Mouse (Mus musculus) kidney, postnatal 0 days (tissue): ENCODE data around the gene Mybpc1. TPM values are rescaled to one million over a fixed set of nuclear protein-coding genes. Genes with fewer than 3 reads are reported as not detected.
"Not testable (repeated sequence)": the region's sequence is repeated elsewhere in the genome, so short reads cannot be mapped to it uniquely, and the experiment has no call there.

Experiments used
- ATAC-seq: fragments of 200-750 bp; cut with Nextera tagmentation; replicated peaks from 2 replicates; pipeline ENCODE4 v1.8.0; 2017; ENCODE audit warnings: low read depth, moderate number of reproducible peaks, moderate TSS enrichment, moderate library complexity; ENCODE audit not compliant: low FRiP score
- DNase-seq: peaks from one replicate; pipeline ENCODE4 v3.0.0-alpha.2; 2016; ENCODE audit warnings: low spot score
- H3K27ac ChIP-seq: fragments of 300-500 bp; sonication (generic); 2 replicates; pipeline ENCODE4 v1.5.1; 2014; ENCODE audit warnings: mild to moderate bottlenecking
- H3K27me3 ChIP-seq: fragments of 300-500 bp; sonication (generic); 2 replicates; pipeline ENCODE4 v1.6.1; 2014; ENCODE audit warnings: low read length, mixed read lengths; ENCODE audit not compliant: insufficient read depth
- H3K36me3 ChIP-seq: fragments of 300-500 bp; sonication (generic); 2 replicates; pipeline ENCODE4 v1.6.1; 2014; ENCODE audit warnings: low read length, mixed read lengths; ENCODE audit not compliant: insufficient read depth
- H3K4me1 ChIP-seq: fragments of 300-500 bp; sonication (generic); replicated peaks from 2 replicates; pipeline ENCODE4 v1.6.1; 2014; ENCODE audit warnings: antibody characterized with exemption, low read length, mixed read lengths; ENCODE audit not compliant: insufficient read depth
- H3K4me2 ChIP-seq: fragments of 300-500 bp; sonication (generic); 2 replicates; pipeline ENCODE4 v1.6.1; 2014; ENCODE audit warnings: mild to moderate bottlenecking, low read length, moderate library complexity, mixed read lengths
- H3K4me3 ChIP-seq: fragments of 300-500 bp; sonication (generic); replicated peaks from 2 replicates; pipeline ENCODE4 v1.5.1; 2014; ENCODE audit warnings: low read depth, low read length
- H3K9ac ChIP-seq: fragments of 300-500 bp; sonication (generic); 2 replicates; pipeline ENCODE4 v1.6.1; 2014; ENCODE audit warnings: low read depth, low read length
- H3K9me3 ChIP-seq: fragments of 300-500 bp; sonication (generic); replicated peaks from 2 replicates; pipeline ENCODE4 v1.6.1; 2016; ENCODE audit warnings: low read length, inconsistent platforms, mixed read lengths
- CTCF ChIP-seq: IDR thresholded peaks from 2 replicates; pipeline ENCODE4 v1.5.1; 2016; ENCODE audit warnings: antibody characterized with exemption, low read depth, mild to moderate bottlenecking, moderate library complexity
- WGBS: fragments of 180-500 bp; shearing (Covaris S2); extraction: QIAGEN DNeasy Blood & Tissue Kit; methylation state at CpG from one replicate; pipeline ENCODE4 v1.1.7; 2014; 5-methylcytosine and 5-hydroxymethylcytosine counted together
- polyA plus RNA-seq: library from polyadenylated mRNA; unstranded; fragments of >200 nt; fragmentation: Nextera tagmentation; extraction: Ambion mirVana; gene quantifications from 2 replicates; pipeline ENCODE4 v1.2.1, GENCODE M21; 2015

Mybpc1 gene
- polyA plus RNA-seq, 1 experiment from 2014 or later = 1.2 TPM

GRCm38 (mm10) chr10:88524016-88524415 lies 80.9 kb downstream of the Mybpc1 start:
- Histone ChIP-seq H3K36me3 (no peaks in the 10 kb centered on the region), H3K27me3 (no peaks in the 10 kb centered on the region), H3K9me3 (no peaks in the 10 kb centered on the region), H3K4me2 (no peak overlapping the region), H3K4me3 (no peak overlapping the region), H3K4me1 (no peaks in the 10 kb centered on the region), H3K27ac (no peak overlapping the region), H3K9ac (no peak overlapping the region)
- no peak for TF ChIP-seq CTCF
- no peak for ATAC-seq
- WGBS = 70% methylated on average over 2 of the region's 2 CpGs
- no peak for DNase-seq

GRCm38 (mm10) chr10:88523212-88523611 lies 81.7 kb downstream of the Mybpc1 start:
- H3K4me1 ChIP-seq = no peaks in the 10 kb centered on the region
- H3K4me2 ChIP-seq = no peak overlapping the region
- 84% methylated on average over 1 of the region's 1 CpGs for WGBS
- no peak for TF ChIP-seq CTCF
- H3K4me3 ChIP-seq = no peak overlapping the region
- no peaks in the 10 kb centered on the region for H3K36me3 ChIP-seq
- ATAC-seq = no peak
- no peak overlapping the region for H3K9ac ChIP-seq
- H3K27me3 ChIP-seq = no peaks in the 10 kb centered on the region
- H3K9me3 ChIP-seq = no peaks in the 10 kb centered on the region
- no peak for DNase-seq
- no peak overlapping the region for H3K27ac ChIP-seq

- H3K9me3 ChIP-seq = no peaks in the 10 kb centered on the region
- H3K27me3 ChIP-seq = no peaks in the 10 kb centered on the region
- DNase-seq (no peak), ATAC-seq (no peak)
- no peak overlapping the region for H3K4me2 ChIP-seq
- no peak for TF ChIP-seq CTCF
- H3K36me3 ChIP-seq = no peaks in the 10 kb centered on the region
- no peak overlapping the region for H3K9ac ChIP-seq
- no peaks in the 10 kb centered on the region for H3K4me1 ChIP-seq
- 89% methylated on average over 8 of the region's 8 CpGs for WGBS
- H3K4me3 ChIP-seq = no peak overlapping the region
- no peak overlapping the region for H3K27ac ChIP-seq
These were observed 82.2 kb downstream of the Mybpc1 start for GRCm38 (mm10) chr10:88522795-88523194.

GRCm38 (mm10) chr10:88515049-88515448 lies 89.9 kb downstream of the Mybpc1 start:
- not testable (repeated sequence) for ATAC-seq, H3K27me3 ChIP-seq
- WGBS = 83% methylated on average over 4 of the region's 7 CpGs

DNA sequence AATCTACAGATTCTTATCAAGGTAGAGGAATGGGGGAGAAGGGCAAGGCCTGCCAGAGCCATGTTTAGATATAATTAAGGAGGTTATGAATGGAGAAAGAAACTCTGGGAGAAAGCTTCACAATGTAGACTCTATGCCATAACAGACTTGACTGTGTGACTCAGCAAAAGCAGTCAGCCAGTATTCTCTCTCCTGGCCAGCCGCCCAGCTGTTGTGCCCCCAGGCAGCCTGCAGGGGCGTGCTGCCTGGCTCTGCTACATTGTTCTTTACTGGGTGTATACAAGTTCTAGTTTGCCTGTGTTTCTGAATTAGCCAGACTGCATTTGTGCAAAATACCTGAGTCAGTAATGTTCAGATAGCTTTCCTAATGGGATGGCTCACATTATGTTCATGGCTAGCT lies 90.5 kb downstream of the Mybpc1 start:
- H3K36me3 ChIP-seq = no peaks in the 10 kb centered on the region

More at GRCm38 (mm10) chr10:88515049-88515448, 89.9 kb downstream of the Mybpc1 start:
- not testable (repeated sequence) for H3K4me2 ChIP-seq, H3K9ac ChIP-seq, H3K4me1 ChIP-seq, H3K27ac ChIP-seq, H3K4me3 ChIP-seq, H3K9me3 ChIP-seq, DNase-seq, H3K36me3 ChIP-seq

DNA sequence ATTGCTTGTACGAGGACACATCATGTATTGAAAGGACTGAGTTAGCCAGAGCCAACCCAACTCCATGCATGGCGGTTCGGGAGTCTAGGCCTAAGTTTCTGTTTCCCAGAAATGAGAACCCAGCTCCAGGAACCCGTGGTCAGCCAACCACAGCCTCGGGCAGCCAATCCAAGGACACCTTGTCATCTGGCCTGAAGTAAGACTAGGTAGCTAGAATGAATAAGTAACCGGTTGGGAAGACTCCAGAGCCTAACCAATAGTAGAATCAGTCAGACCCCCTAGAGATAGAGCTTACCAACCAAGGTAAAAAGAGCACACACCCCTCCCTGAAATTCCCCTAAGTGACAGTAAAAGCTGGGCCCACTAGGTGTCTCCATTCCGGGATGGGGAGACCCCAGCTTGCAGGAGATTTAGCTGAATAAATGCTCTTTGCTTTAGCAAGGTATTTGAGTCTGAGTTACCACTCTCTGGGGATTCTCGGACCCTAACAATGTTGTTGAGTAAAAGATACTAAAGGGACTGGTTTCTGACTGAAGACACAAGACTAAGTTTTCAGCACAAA lies 91.3 kb downstream of the Mybpc1 start:
- WGBS = 69% methylated on average over 8 of the region's 8 CpGs
- Histone ChIP-seq H3K36me3 (no peaks in the 10 kb centered on the region), H3K4me2 (no peak overlapping the region), H3K9me3 (no peaks in the 10 kb centered on the region), H3K4me1 (no peaks in the 10 kb centered on the region), H3K27ac (peak overlapping the region; percentile 47; the same call in 1 of the 2 replicates), H3K4me3 (no peak overlapping the region), H3K9ac (no peak overlapping the region), H3K27me3 (no peaks in the 10 kb centered on the region)
- DNase-seq = no peak
- ATAC-seq = peak; percentile 69
- TF ChIP-seq CTCF = peak; percentile 31; the same call in 1 of the 2 replicates

More for the DNA sequence above, 90.5 kb downstream of the Mybpc1 start:
- H3K4me3 ChIP-seq = no peak overlapping the region
- H3K4me1 ChIP-seq = no peaks in the 10 kb centered on the region
- H3K27ac ChIP-seq = peak overlapping the region; percentile 47; the same call in 1 of the 2 replicates
- ATAC-seq (no peak), DNase-seq (no peak)
- H3K27me3 ChIP-seq = no peaks in the 10 kb centered on the region
- 42% methylated on average over 2 of the region's 2 CpGs for WGBS
- H3K9ac ChIP-seq = no peak overlapping the region
- no peaks in the 10 kb centered on the region for H3K9me3 ChIP-seq
- TF ChIP-seq CTCF = peak; percentile 49
- H3K4me2 ChIP-seq = no peak overlapping the region

DNA sequence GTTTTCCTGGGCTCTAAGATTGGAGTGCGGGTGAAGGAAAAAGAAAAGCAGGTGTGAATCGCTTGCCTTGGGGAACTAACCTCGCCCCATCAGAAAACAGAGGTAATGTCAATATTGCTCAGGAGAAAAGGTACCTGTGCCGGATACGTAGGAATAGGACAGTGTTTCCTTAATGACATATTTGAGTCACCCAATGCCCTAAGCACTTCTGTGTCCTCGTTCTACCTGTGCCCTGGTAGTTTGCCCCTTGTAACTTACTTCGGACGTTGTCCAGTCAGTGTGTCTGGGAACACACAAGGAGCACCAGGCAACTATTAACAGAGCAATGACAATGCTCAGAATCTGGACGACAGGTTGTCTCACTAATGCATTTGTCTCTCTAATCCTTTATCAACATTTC lies 93.6 kb downstream of the Mybpc1 start:
- no peak for TF ChIP-seq CTCF
- no peaks in the 10 kb centered on the region for H3K27me3 ChIP-seq
- H3K4me2 ChIP-seq = no peak overlapping the region
- ATAC-seq (0 out of 2 replicates have a peak, but pooled peaks have one; percentile 61), DNase-seq (no peak)
- no peaks in the 10 kb centered on the region for H3K9me3 ChIP-seq
- no peak overlapping the region for H3K4me3 ChIP-seq
- no peak overlapping the region for H3K9ac ChIP-seq
- H3K36me3 ChIP-seq = no peaks in the 10 kb centered on the region
- 81% methylated on average over 9 of the region's 9 CpGs for WGBS
- H3K4me1 ChIP-seq = no peaks in the 10 kb centered on the region
- H3K27ac ChIP-seq = no peak overlapping the region
